Comparison of ENCODE assay signal across 10 mouse cellular contexts in genomic region chr4:124675037-124675436, GRCm38 (mm10). TPM values are rescaled to one million over a fixed set of nuclear protein-coding genes. Genes with fewer than 3 reads are reported as not detected.
A peak's percentile ranks its signal among the peaks of the same experiment; 100 is the strongest.
DNase-seq lines count a peak whose midpoint lies in the region; ATAC-seq and TF ChIP-seq lines count a peak whose summit lies in the region.
"Had no signal": no experiment of that assay in that cellular context is flagged by ENCODE, and none has a peak within 500 bp of the region (broad histone marks: within the 10 kb centered on the region; RNA-seq: fewer than 3 reads in every experiment).

No protein-coding gene starts in this region.

- no peaks in the 10 kb centered on the region for H3K79me3 ChIP-seq in C2C12 (ENCODE audit: low read depth)

- peak; percentile 51 for TF ChIP-seq CTCF in C2C12 (IDR thresholded peaks at IDR 0.05; ENCODE audit: control insufficient read depth, insufficient read depth, insufficient read length)

- H3K36me3 ChIP-seq in hindbrain, embryonic 11.5 days (ENCODE audit: control insufficient read depth, insufficient read depth, low read length): 0 out of 2 replicates have a peak, but pooled peaks cover 3% of the 10 kb centered on the region
- peaks cover 28% of the 10 kb centered on the region for H3K36me3 ChIP-seq in hindbrain, embryonic 12.5 days
- peaks cover 29% of the 10 kb centered on the region for H3K36me3 ChIP-seq in C2C12 (ENCODE audit: control insufficient read depth, insufficient read depth)

- no peak overlapping the region for H3K27ac ChIP-seq in hindbrain, embryonic 11.5 days (ENCODE audit: low read depth, low read length)
- no peak overlapping the region for H3K27ac ChIP-seq in hindbrain, embryonic 12.5 days
- H3K27ac ChIP-seq: limb, embryonic 15.5 days had no signal

- H3ac ChIP-seq in C2C12 (ENCODE audit: control insufficient read depth, insufficient read length, low read depth): no peak overlapping the region

- WGBS in hindbrain, embryonic 11.5 days: 1% methylated on average over 4 of the region's 4 CpGs
- 3% methylated on average over 4 of the region's 4 CpGs for WGBS in hindbrain, embryonic 12.5 days

- H3K4me3 ChIP-seq in hindbrain, embryonic 11.5 days (ENCODE audit: low read depth, low read length): no peak overlapping the region
- H3K4me3 ChIP-seq in hindbrain, embryonic 12.5 days: no peak overlapping the region
- H3K4me3 ChIP-seq in C2C12 (ENCODE audit: insufficient read depth, poor library complexity, severe bottlenecking): no peak overlapping the region
- H3K4me3 ChIP-seq: erythroblast, embryonic 14.5 days; limb, embryonic 15.5 days had no signal

- H3K4me2 ChIP-seq in hindbrain, embryonic 11.5 days (replicated peaks; ENCODE audit: low read depth, low read length): no peak overlapping the region
- H3K4me2 ChIP-seq in hindbrain, embryonic 12.5 days (replicated peaks): no peak overlapping the region
- H3K4me2 ChIP-seq: limb, embryonic 15.5 days had no signal

- H3K9ac ChIP-seq in hindbrain, embryonic 11.5 days (ENCODE audit: low read depth, low read length): no peak overlapping the region
- H3K9ac ChIP-seq in hindbrain, embryonic 12.5 days: no peak overlapping the region
- H3K9ac ChIP-seq: limb, embryonic 15.5 days had no signal

- peaks cover 11% of the 10 kb centered on the region for H3K27me3 ChIP-seq in hindbrain, embryonic 11.5 days (ENCODE audit: control insufficient read depth, insufficient read depth, low read length)
- H3K27me3 ChIP-seq in hindbrain, embryonic 12.5 days: peaks cover 25% of the 10 kb centered on the region
- no peaks in the 10 kb centered on the region for H3K27me3 ChIP-seq in C2C12 (ENCODE audit: control insufficient read depth, insufficient read depth, insufficient read length)

- peaks cover 10% of the 10 kb centered on the region for H3K4me1 ChIP-seq in hindbrain, embryonic 11.5 days (replicated peaks; ENCODE audit: control insufficient read depth, insufficient read depth, low read length)
- peaks cover 43% of the 10 kb centered on the region for H3K4me1 ChIP-seq in hindbrain, embryonic 12.5 days

- no peaks in the 10 kb centered on the region for H3K9me3 ChIP-seq in hindbrain, embryonic 11.5 days (ENCODE audit: control insufficient read depth, low read length)
- H3K9me3 ChIP-seq in hindbrain, embryonic 12.5 days (replicated peaks): no peaks in the 10 kb centered on the region
- H3K9me3 ChIP-seq: limb, embryonic 15.5 days had no signal

- ATAC-seq in hindbrain, embryonic 11.5 days (ENCODE audit: low FRiP score): no peak
- no peak for ATAC-seq in hindbrain, embryonic 12.5 days (ENCODE audit: low FRiP score)

- H3K79me2 ChIP-seq in C2C12 (ENCODE audit: control insufficient read depth, insufficient read depth): no peaks in the 10 kb centered on the region

- peak; percentile 91 for DNase-seq in hindbrain, embryonic 11.5 days (ENCODE audit: low spot score)
- DNase-seq in adipocyte (ENCODE audit: low spot score): peak; percentile 80
- DNase-seq in embryo, embryonic 10 days (ENCODE audit: low spot score): peak; percentile 76
- peak; percentile 65 for DNase-seq in kidney, postnatal 14 days
- peak; percentile 61 to 64 for DNase-seq in lung, postnatal 4 days
- DNase-seq in thymus, postnatal 4 days: peak; percentile 77

TF ChIP-seq in C2C12, 6 proteins besides CTCF, POLR2A, EP300 and RAD21:
- TF ChIP-seq CEBPB (IDR thresholded peaks at IDR 0.05; ENCODE audit: low read depth): no peak
- no peak for TF ChIP-seq MYOD1 (IDR thresholded peaks at IDR 0.05; ENCODE audit: control insufficient read depth, insufficient read length, low read depth)
- no peak for TF ChIP-seq FOSL1 (IDR thresholded peaks at IDR 0.05; ENCODE audit: insufficient read depth, low read length, poor library complexity, severe bottlenecking)
- no peak for TF ChIP-seq MYOG (IDR thresholded peaks at IDR 0.05; ENCODE audit: control insufficient read depth, extremely low read depth, insufficient read length)
- no peak for TF ChIP-seq USF1 (IDR thresholded peaks at IDR 0.05; ENCODE audit: low read depth)
- no peak for TF ChIP-seq MAX (IDR thresholded peaks at IDR 0.05)

RNA-seq across cellular contexts. Expression of gene Utp11, which starts 18.4 kb away (rescaled TPM):
- polyA plus RNA-seq in hindbrain, embryonic 11.5 days (2014; fragmentation: Nextera tagmentation; extraction: Ambion mirVana): 65.8 and 67.5 TPM in 2 replicates
- polyA plus RNA-seq in hindbrain, embryonic 12.5 days (2016; fragmentation: Nextera tagmentation; extraction: Ambion mirVana): 60.7 and 68.8 TPM in 2 replicates
- 29.7 TPM for polyA plus RNA-seq in C2C12 (2012; fragmentation: generic; extraction: Trizol)

RNA-seq across cellular contexts. Expression of gene Pou3f1, which starts 18.4 kb away (rescaled TPM):
- polyA plus RNA-seq in hindbrain, embryonic 11.5 days (2014; fragmentation: Nextera tagmentation; extraction: Ambion mirVana): 17.4 and 18.8 TPM in 2 replicates
- 24.2 and 24.4 TPM in 2 replicates for polyA plus RNA-seq in hindbrain, embryonic 12.5 days (2016; fragmentation: Nextera tagmentation; extraction: Ambion mirVana)
- polyA plus RNA-seq in C2C12 (2012; fragmentation: generic; extraction: Trizol): 0.01 TPM

RNA-seq across cellular contexts. Expression of gene Fhl3, which starts 25.5 kb away (rescaled TPM):
- polyA plus RNA-seq in hindbrain, embryonic 11.5 days (2014; fragmentation: Nextera tagmentation; extraction: Ambion mirVana): 3.2 and 4.7 TPM in 2 replicates
- 3.3 and 6.8 TPM in 2 replicates for polyA plus RNA-seq in hindbrain, embryonic 12.5 days (2016; fragmentation: Nextera tagmentation; extraction: Ambion mirVana)
- 206 TPM for polyA plus RNA-seq in C2C12 (2012; fragmentation: generic; extraction: Trizol)

RNA-seq across cellular contexts. Expression of gene Sf3a3, which starts 39.5 kb away (rescaled TPM):
- polyA plus RNA-seq in hindbrain, embryonic 11.5 days (2014; fragmentation: Nextera tagmentation; extraction: Ambion mirVana): 197 and 210 TPM in 2 replicates
- polyA plus RNA-seq in hindbrain, embryonic 12.5 days (2016; fragmentation: Nextera tagmentation; extraction: Ambion mirVana): 157 and 164 TPM in 2 replicates
- 71.6 TPM for polyA plus RNA-seq in C2C12 (2012; fragmentation: generic; extraction: Trizol)

Comparison
In these comparisons a context has a peak if more than half of its experiments do, and no peak if none do; other contexts are left out.
1. RNA of gene Pou3f1, which starts 18.4 kb away (polyA plus RNA-seq): 24.2 to 24.4 TPM in hindbrain, embryonic 12.5 days and 17.4 to 18.8 TPM in hindbrain, embryonic 11.5 days; 0.01 TPM in C2C12 (single experiment); every median in the first group is over 10 times any median in the second.
2. RNA of gene Fhl3, which starts 25.5 kb away (polyA plus RNA-seq): 206 TPM in C2C12 (single experiment); 3.2 to 4.7 TPM in hindbrain, embryonic 11.5 days and 3.3 to 6.8 TPM in hindbrain, embryonic 12.5 days; every median in the first group is over 10 times any median in the second.
3. Peak in every context shown above with its lines, with median percentiles within 50 percentile points of each other: DNase-seq.